Mouse (Mus musculus) megakaryocyte progenitor cell, adult 5-6 weeks (primary cell): Measurements from ENCODE around the gene Gm14288. TPM values are rescaled to one million over a fixed set of nuclear protein-coding genes. Genes with fewer than 3 reads are reported as not detected.
"Not testable (repeated sequence)": the region's sequence is repeated elsewhere in the genome, so short reads cannot be mapped to it uniquely, and the experiment has no call there.

Source experiments
- ATAC-seq: replicated peaks from 2 replicates; pipeline ENCODE4 v1.8.0; 2016; ENCODE audit warnings: mild to moderate bottlenecking, moderate TSS enrichment, inconsistent platforms; ENCODE audit not compliant: poor library complexity
- total RNA-seq, 2 experiments: library from RNA; stranded (forward) in 1 of 2; stranded (reverse) in 1 of 2; fragments of 157-497, 149-512 nt in 1 of 2; fragments of 200-1000 nt in 1 of 2; gene quantifications; 2 replicates each; pipeline versions ENCODE4 v1.2.3 to v1.2.4; 2015 to 2017

The Gm14288 gene
- total RNA-seq (2015), result 4.8 and 15.4 TPM in 2 replicates
- total RNA-seq (2017), result 8.4 and 13.7 TPM in 2 replicates

DNA sequence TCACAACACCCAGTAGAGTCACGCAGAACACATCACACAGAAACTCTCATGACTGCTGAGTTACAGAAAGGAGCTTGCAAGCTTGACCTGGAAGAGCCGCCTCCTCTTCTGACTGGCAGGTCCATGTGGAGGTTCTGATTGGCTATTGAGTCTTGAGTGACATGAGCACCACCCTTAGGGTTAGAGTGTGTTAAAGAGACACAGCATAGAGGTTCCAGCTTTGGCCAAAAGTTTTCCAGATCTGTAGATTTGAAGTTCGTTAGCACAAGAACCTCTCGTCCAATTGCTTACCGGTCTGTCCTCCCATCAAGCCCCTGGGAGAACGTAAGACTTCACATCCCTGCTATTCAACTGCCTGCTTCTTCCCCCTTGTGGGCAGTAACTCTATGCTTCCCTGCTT is at the start of gene Gm14288:
Gene Gm14288 (minus strand): TSS at position 101 of the 400 bp plus-strand sequence.
- ATAC-seq, result not testable (repeated sequence)

DNA sequence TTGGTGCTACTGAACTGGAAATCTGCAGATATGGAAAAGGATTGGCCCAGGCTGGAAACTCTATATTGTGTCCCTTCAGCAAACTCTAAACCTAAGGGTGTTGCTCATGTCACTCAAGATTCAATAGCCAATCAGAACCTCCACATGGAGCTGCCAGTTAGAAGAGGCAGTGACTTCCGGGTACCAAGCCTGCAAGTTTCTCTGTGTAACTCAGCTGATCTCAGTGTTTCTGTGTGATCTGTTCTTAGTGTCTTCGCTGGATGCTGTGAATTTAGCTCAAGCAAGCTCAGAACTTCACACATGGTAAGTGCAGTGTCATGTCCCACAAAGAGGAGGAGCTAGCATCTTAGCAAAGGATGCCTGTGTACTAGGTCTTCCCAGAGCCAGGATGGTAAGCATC is 59.7 kb downstream of the Gm14288 start, which contains the start of gene Gm2007:
Gene Gm2007 (plus strand): TSS at position 301 of the 400 bp plus-strand sequence.
- ATAC-seq, result not testable (repeated sequence)

Other genes with a start within 250 kb of the Gm14288 start
- not detected in 2 replicates for gene Gm11007, start 157.1 kb downstream of the Gm14288 start, total RNA-seq (2015)
- gene Gm11007, start 157.1 kb downstream of the Gm14288 start, total RNA-seq (2017), result 0.04 and 34.4 TPM in 2 replicates
- 12.8 and 20.9 TPM in 2 replicates for gene Zfp969, start 97.4 kb downstream of the Gm14288 start, total RNA-seq (2015)
- gene Zfp969, start 97.4 kb downstream of the Gm14288 start, total RNA-seq (2017), result 7.1 TPM in 1 of 2 replicates, not detected in the other
- gene Gm2007, start 59.6 kb downstream of the Gm14288 start, total RNA-seq (2015), result not detected in 2 replicates
- gene Gm2007, start 59.6 kb downstream of the Gm14288 start, total RNA-seq (2017), result 0.04 and 34.4 TPM in 2 replicates
- gene Gm6710, start 68.1 kb upstream of the Gm14288 start, total RNA-seq (2015), result 12.9 and 19.7 TPM in 2 replicates
- 10.1 and 10.2 TPM in 2 replicates for gene Gm6710, start 68.1 kb upstream of the Gm14288 start, total RNA-seq (2017)
- 9.0 and 10.7 TPM in 2 replicates for gene Zfp966, start 130.0 kb upstream of the Gm14288 start, total RNA-seq (2015)
- 11.2 and 18.0 TPM in 2 replicates for gene Zfp966, start 130.0 kb upstream of the Gm14288 start, total RNA-seq (2017)
- 11.3 and 18.1 TPM in 2 replicates for gene Gm2026, start 164.2 kb upstream of the Gm14288 start, total RNA-seq (2015)
- 2.1 and 8.1 TPM in 2 replicates for gene Gm2026, start 164.2 kb upstream of the Gm14288 start, total RNA-seq (2017)